ENCODE assay signal across 20 mouse cellular contexts in genomic region chr12:100846566-100846965, GRCm38 (mm10).
DNase-seq lines count a peak whose midpoint lies in the region.
"Had no signal": no experiment of that assay in that cellular context is flagged by ENCODE, and none has a peak within 500 bp of the region (broad histone marks: within the 10 kb centered on the region; RNA-seq: fewer than 3 reads in every experiment).

No protein-coding gene starts in this region.

- H3K4me1 ChIP-seq in heart, embryonic 10.5 days: no peaks in the 10 kb centered on the region
- H3K4me1 ChIP-seq: embryonic facial prominence, embryonic 10.5 days; embryonic facial prominence, embryonic 12.5 days; forebrain, embryonic 12.5 days had no signal

- peaks cover 14% of the 10 kb centered on the region; the same call in 1 of the 2 replicates for H3K27me3 ChIP-seq in heart, embryonic 10.5 days (ENCODE audit: insufficient read depth, poor library complexity, severe bottlenecking)
- H3K27me3 ChIP-seq: CH12.LX; embryonic facial prominence, embryonic 12.5 days; forebrain, embryonic 12.5 days; Patski had no signal

- H3K4me3 ChIP-seq in heart, embryonic 10.5 days: no peak overlapping the region
- H3K4me3 ChIP-seq: embryonic facial prominence, embryonic 10.5 days; embryonic facial prominence, embryonic 12.5 days; forebrain, embryonic 12.5 days had no signal

- H3K36me3 ChIP-seq in heart, embryonic 10.5 days: no peaks in the 10 kb centered on the region
- H3K36me3 ChIP-seq: embryonic facial prominence, embryonic 10.5 days; embryonic facial prominence, embryonic 12.5 days; forebrain, embryonic 12.5 days; G1E had no signal

- 60% methylated on average over 1 of the region's 1 CpGs for WGBS in heart, embryonic 10.5 days

- peak; percentile 1 for DNase-seq in cerebellum, adult 9-11 months
- DNase-seq in cerebellum, adult 18-20 months: no peak
- peak; percentile 1 for DNase-seq in gastrocnemius, postnatal 10 days
- DNase-seq in gastrocnemius, adult 18-20 months (ENCODE audit: low spot score): no peak
- DNase-seq in heart, embryonic 10.5 days (ENCODE audit: low spot score): peak; percentile 53
- no peak for DNase-seq in heart, adult 18-20 months
- DNase-seq: adrenal gland, adult 8-10 months; adrenal gland, postnatal 14 days; adrenal gland, postnatal 36 days; B cell, adult 2 months; cerebellum, adult 11-12 months; cerebellum, adult 8-10 months; cerebellum, postnatal 10 days; cerebellum, postnatal 25 days had no signal

- H3K27ac ChIP-seq in heart, embryonic 10.5 days: no peak overlapping the region
- H3K27ac ChIP-seq: embryonic facial prominence, embryonic 10.5 days; embryonic facial prominence, embryonic 12.5 days; forebrain, embryonic 12.5 days had no signal

- no peaks in the 10 kb centered on the region for H3K9me3 ChIP-seq in heart, embryonic 10.5 days
- H3K9me3 ChIP-seq: embryonic facial prominence, embryonic 10.5 days; embryonic facial prominence, embryonic 12.5 days; forebrain, embryonic 12.5 days; G1E had no signal

Comparison
In these comparisons a context has a peak if more than half of its experiments do, and no peak if none do; other contexts are left out.
1. DNase-seq: peak in cerebellum, adult 9-11 months (single experiment), gastrocnemius, postnatal 10 days (single experiment) and heart, embryonic 10.5 days (single experiment); none in cerebellum, adult 18-20 months (0 of 2), gastrocnemius, adult 18-20 months (single experiment) and heart, adult 18-20 months (0 of 2).